Mouse (Mus musculus): ENCODE results near the gene Dolpp1. TPM values are rescaled to one million over a fixed set of nuclear protein-coding genes. Genes with fewer than 3 reads are reported as not detected.

The Dolpp1 gene
- 29.8 and 32.9 TPM in 2 replicates for polyA plus RNA-seq (2015; fragmentation: Nextera tagmentation; extraction: Ambion mirVana)

DNA sequence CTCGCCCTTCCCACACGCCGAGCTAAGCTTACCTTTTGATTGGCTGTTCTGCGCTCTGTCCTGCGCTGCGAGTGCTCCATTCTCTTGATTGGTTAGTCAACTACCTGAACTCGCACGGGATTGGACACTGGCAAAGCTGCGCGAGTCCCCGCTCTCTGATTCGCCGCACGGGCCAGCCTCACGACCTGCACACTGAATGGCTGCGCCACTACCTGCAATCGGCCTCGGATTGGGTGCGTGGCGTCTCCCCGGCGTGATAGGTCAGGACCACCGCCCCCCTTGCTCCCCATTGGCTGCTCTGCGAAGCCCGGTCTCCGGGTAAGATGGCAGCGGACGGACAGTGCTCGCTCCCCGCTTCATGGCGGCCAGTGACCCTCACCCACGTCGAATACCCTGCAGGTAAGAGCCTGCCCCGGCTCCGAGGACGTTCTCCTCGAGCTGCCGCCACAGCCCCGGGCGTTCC is at the start of gene Dolpp1:
Gene Dolpp1, plus strand, starts transcription at position 141 of the 463 bp plus-strand sequence.
- no peaks in the 10 kb centered on the region for H3K9me3 ChIP-seq (ENCODE audit: control insufficient read depth, low read length)
- peak within 1 kb of the TSS; percentile 75 for H3K9ac ChIP-seq (ENCODE audit: low read length)
- peak within 1 kb of the TSS; percentile 87 for H3K4me3 ChIP-seq (ENCODE audit: low read depth, low read length)
- peak within 1 kb of the TSS; percentile 68 for H3K4me2 ChIP-seq (replicated peaks; ENCODE audit: low read depth)
- TF ChIP-seq CTCF (IDR thresholded peaks at IDR 0.05; ENCODE audit: low read depth) (peak; percentile 1; the same call in 1 of the 2 replicates), EP300 (optimal IDR thresholded peaks at IDR 0.05) (peak; percentile 98)
- under 1% methylated on average over 40 of the region's 40 CpGs for WGBS
- H3K4me1 ChIP-seq (replicated peaks; ENCODE audit: control insufficient read depth, insufficient read depth) = peaks cover 4% of the 10 kb centered on the region; the same call in 1 of the 2 replicates
- peaks cover 4% of the 10 kb centered on the region; the same call in 1 of the 2 replicates for H3K36me3 ChIP-seq (ENCODE audit: control insufficient read depth, insufficient read depth, low read length)
- ATAC-seq (ENCODE audit: low FRiP score, low TSS enrichment) (peak; percentile 96), DNase-seq (ENCODE audit: low spot score) (peak; percentile 98)
- H3K27me3 ChIP-seq (ENCODE audit: control insufficient read depth, insufficient read depth, low read length) = no peaks in the 10 kb centered on the region
- H3K27ac ChIP-seq (replicated peaks) = peak within 1 kb of the TSS; percentile 86

- Histone ChIP-seq H3K27me3 (ENCODE audit: control insufficient read depth, insufficient read depth, low read length) (no peaks in the 10 kb centered on the region), H3K4me1 (replicated peaks; ENCODE audit: control insufficient read depth, insufficient read depth) (no peaks in the 10 kb centered on the region), H3K27ac (replicated peaks) (no peak overlapping the region), H3K4me3 (ENCODE audit: low read depth, low read length) (no peak overlapping the region), H3K4me2 (replicated peaks; ENCODE audit: low read depth) (no peak overlapping the region), H3K9me3 (ENCODE audit: control insufficient read depth, low read length) (no peaks in the 10 kb centered on the region), H3K36me3 (ENCODE audit: control insufficient read depth, insufficient read depth, low read length) (peaks cover 42% of the 10 kb centered on the region), H3K9ac (ENCODE audit: low read length) (no peak overlapping the region)
- ATAC-seq (ENCODE audit: low FRiP score, low TSS enrichment) (no peak), DNase-seq (ENCODE audit: low spot score) (no peak)
- TF ChIP-seq EP300 (optimal IDR thresholded peaks at IDR 0.05) = no peak
- no peak for TF ChIP-seq CTCF (IDR thresholded peaks at IDR 0.05; ENCODE audit: low read depth)
- WGBS = 81% methylated on average over 7 of the region's 7 CpGs
These were observed 49.5 kb upstream of the Dolpp1 start for GRCm38 (mm10) chr2:30342544-30342943.

DNA sequence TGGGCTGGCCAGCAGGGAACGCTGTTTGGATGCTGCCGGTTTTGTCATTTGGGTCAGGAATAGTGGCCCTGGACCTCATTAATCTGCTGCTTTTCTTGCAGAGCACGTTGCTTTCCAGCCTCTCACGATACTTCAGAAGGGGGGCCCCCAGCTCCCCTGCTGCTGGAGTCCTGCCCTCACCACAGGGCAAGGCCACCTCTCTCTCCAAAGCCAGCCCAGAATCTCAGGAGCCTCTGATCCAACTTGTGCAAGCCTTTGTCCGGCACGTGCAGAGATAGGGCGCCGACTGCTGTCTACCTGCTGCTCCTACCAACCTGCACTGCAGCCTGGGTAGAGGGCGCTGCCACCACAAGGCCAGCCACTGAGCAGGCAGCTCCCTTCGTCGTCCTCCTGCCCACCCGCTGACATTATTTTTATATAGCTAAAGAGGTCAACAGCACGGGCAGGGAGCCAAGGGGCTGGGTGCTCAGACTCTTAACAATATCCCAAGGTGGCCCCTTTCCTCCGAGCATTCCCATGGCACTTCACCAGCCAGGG is 48.4 kb upstream of the Dolpp1 start:
- H3K36me3 ChIP-seq (ENCODE audit: control insufficient read depth, insufficient read depth, low read length) = peaks cover 42% of the 10 kb centered on the region
- no peak overlapping the region for H3K4me3 ChIP-seq (ENCODE audit: low read depth, low read length)
- no peaks in the 10 kb centered on the region for H3K9me3 ChIP-seq (ENCODE audit: control insufficient read depth, low read length)
- TF ChIP-seq CTCF (IDR thresholded peaks at IDR 0.05; ENCODE audit: low read depth) = peak; percentile 61
- TF ChIP-seq EP300 (optimal IDR thresholded peaks at IDR 0.05) = no peak
- H3K27me3 ChIP-seq (ENCODE audit: control insufficient read depth, insufficient read depth, low read length) = no peaks in the 10 kb centered on the region
- ATAC-seq (ENCODE audit: low FRiP score, low TSS enrichment) = no peak
- H3K27ac ChIP-seq (replicated peaks) = peak overlapping the region; percentile 63; the same call in 1 of the 2 replicates
- H3K4me2 ChIP-seq (replicated peaks; ENCODE audit: low read depth) = no peak overlapping the region
- DNase-seq (ENCODE audit: low spot score) = peak; percentile 45
- H3K4me1 ChIP-seq (replicated peaks; ENCODE audit: control insufficient read depth, insufficient read depth) = no peaks in the 10 kb centered on the region
- 41% methylated on average over 14 of the region's 14 CpGs for WGBS
- no peak overlapping the region for H3K9ac ChIP-seq (ENCODE audit: low read length)

- TF ChIP-seq EP300 (optimal IDR thresholded peaks at IDR 0.05) (no peak), CTCF (IDR thresholded peaks at IDR 0.05; ENCODE audit: low read depth) (no peak)
- Histone ChIP-seq H3K27ac (replicated peaks) (no peak overlapping the region), H3K4me2 (replicated peaks; ENCODE audit: low read depth) (no peak overlapping the region), H3K4me1 (replicated peaks; ENCODE audit: control insufficient read depth, insufficient read depth) (no peaks in the 10 kb centered on the region), H3K36me3 (ENCODE audit: control insufficient read depth, insufficient read depth, low read length) (peaks cover 32% of the 10 kb centered on the region), H3K27me3 (ENCODE audit: control insufficient read depth, insufficient read depth, low read length) (no peaks in the 10 kb centered on the region), H3K9ac (ENCODE audit: low read length) (no peak overlapping the region), H3K4me3 (ENCODE audit: low read depth, low read length) (no peak overlapping the region), H3K9me3 (ENCODE audit: control insufficient read depth, low read length) (no peaks in the 10 kb centered on the region)
- ATAC-seq (ENCODE audit: low FRiP score, low TSS enrichment) (no peak), DNase-seq (ENCODE audit: low spot score) (no peak)
- 87% methylated on average over 7 of the region's 7 CpGs for WGBS
These were observed 45.9 kb upstream of the Dolpp1 start for GRCm38 (mm10) chr2:30345971-30346676.

- Histone ChIP-seq H3K4me3 (ENCODE audit: low read depth, low read length) (no peak overlapping the region), H3K9me3 (ENCODE audit: control insufficient read depth, low read length) (no peaks in the 10 kb centered on the region), H3K9ac (ENCODE audit: low read length) (no peak overlapping the region), H3K36me3 (ENCODE audit: control insufficient read depth, insufficient read depth, low read length) (peaks cover 26% of the 10 kb centered on the region), H3K27ac (replicated peaks) (no peak overlapping the region), H3K27me3 (ENCODE audit: control insufficient read depth, insufficient read depth, low read length) (no peaks in the 10 kb centered on the region), H3K4me2 (replicated peaks; ENCODE audit: low read depth) (no peak overlapping the region), H3K4me1 (replicated peaks; ENCODE audit: control insufficient read depth, insufficient read depth) (no peaks in the 10 kb centered on the region)
- DNase-seq (ENCODE audit: low spot score) (no peak), ATAC-seq (ENCODE audit: low FRiP score, low TSS enrichment) (no peak)
- WGBS = 85% methylated on average over 6 of the region's 6 CpGs
- TF ChIP-seq CTCF (IDR thresholded peaks at IDR 0.05; ENCODE audit: low read depth) = no peak
These were observed 42.9 kb upstream of the Dolpp1 start for GRCm38 (mm10) chr2:30349196-30349595.

DNA sequence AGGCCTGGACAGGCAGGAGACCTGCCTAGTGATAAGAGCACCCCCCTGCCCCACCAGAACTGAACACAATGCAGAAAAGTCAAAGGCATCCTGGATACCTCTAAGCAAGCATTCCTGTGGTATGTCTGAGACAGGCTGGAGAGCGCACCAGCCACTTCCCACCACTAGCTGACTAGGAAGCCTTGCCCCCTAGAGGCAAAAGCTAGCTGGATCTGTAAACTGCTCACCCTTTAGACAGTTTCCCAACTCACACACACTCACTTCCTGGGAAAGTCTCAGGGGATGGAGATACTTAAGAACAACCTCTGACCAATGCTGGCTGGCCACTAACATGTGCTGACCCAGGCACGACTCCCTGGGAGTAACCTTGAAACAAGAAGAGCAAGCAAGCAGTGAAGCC is 40.9 kb upstream of the Dolpp1 start:
- WGBS = 50% methylated on average over 2 of the region's 2 CpGs
- Histone ChIP-seq H3K36me3 (ENCODE audit: control insufficient read depth, insufficient read depth, low read length) (peaks cover 13% of the 10 kb centered on the region), H3K4me2 (replicated peaks; ENCODE audit: low read depth) (no peak overlapping the region), H3K4me1 (replicated peaks; ENCODE audit: control insufficient read depth, insufficient read depth) (peaks cover under 1% of the 10 kb centered on the region; the same call in 1 of the 2 replicates), H3K9ac (ENCODE audit: low read length) (no peak overlapping the region), H3K9me3 (ENCODE audit: control insufficient read depth, low read length) (no peaks in the 10 kb centered on the region), H3K27me3 (ENCODE audit: control insufficient read depth, insufficient read depth, low read length) (no peaks in the 10 kb centered on the region), H3K4me3 (ENCODE audit: low read depth, low read length) (no peak overlapping the region), H3K27ac (replicated peaks) (no peak overlapping the region)
- TF ChIP-seq EP300 (optimal IDR thresholded peaks at IDR 0.05) (no peak), CTCF (IDR thresholded peaks at IDR 0.05; ENCODE audit: low read depth) (peak; percentile 60)
- ATAC-seq (ENCODE audit: low FRiP score, low TSS enrichment) (no peak), DNase-seq (ENCODE audit: low spot score) (no peak)
